Mouse (Mus musculus) stomach, postnatal 0 days (tissue): ENCODE data around the gene Rfx5.

Experiments used
- CTCF ChIP-seq: IDR thresholded peaks from 2 replicates; pipeline ENCODE4 v1.5.1; 2016; ENCODE audit warnings: antibody characterized with exemption, low read depth, mild to moderate bottlenecking, moderate library complexity
- EP300 ChIP-seq: optimal IDR thresholded peaks from 2 replicates; pipeline ENCODE3; 2016; ENCODE audit warnings: antibody characterized with exemption

GRCm38 (mm10) chr3:95007706-95008105 is 53.8 kb downstream of the Rfx5 start:
- TF ChIP-seq EP300 (no peak), CTCF (no peak)
